Mouse (Mus musculus): ENCODE results near the gene Qars.

DNA sequence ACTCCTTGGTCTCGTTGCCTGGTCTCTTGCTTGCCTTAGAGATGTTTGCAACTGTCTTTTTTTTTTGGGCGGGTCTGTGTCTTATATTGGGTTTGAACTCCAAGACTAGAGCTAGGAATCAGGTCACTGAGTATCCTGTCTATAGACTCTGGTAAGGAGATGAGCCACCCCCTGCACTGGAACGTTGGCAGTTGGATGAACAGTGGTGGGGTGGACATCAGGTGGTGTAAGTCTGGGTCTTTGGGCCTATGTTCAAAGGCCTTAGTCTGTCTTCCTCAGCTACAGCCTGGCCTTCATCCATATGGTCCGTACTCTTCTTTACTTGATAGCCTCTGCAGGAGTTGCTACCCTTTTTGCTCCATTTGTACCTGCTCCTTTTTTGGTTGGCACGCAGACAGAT lies 45.8 kb upstream of the Qars start:
- TF ChIP-seq CTCF (IDR thresholded peaks at IDR 0.05; ENCODE audit: insufficient read depth, low read length) (no peak), POLR2A (IDR thresholded peaks at IDR 0.05; ENCODE audit: borderline replicate concordance, extremely low read depth, low read depth, low read length) (no peak)
